Mouse (Mus musculus): ENCODE data around the gene Robo1. TPM values are rescaled to one million over a fixed set of nuclear protein-coding genes. Genes with fewer than 3 reads are reported as not detected.

The Robo1 gene
- polyA plus RNA-seq, 1 experiment from 2014 or later, result 49.9 TPM

DNA sequence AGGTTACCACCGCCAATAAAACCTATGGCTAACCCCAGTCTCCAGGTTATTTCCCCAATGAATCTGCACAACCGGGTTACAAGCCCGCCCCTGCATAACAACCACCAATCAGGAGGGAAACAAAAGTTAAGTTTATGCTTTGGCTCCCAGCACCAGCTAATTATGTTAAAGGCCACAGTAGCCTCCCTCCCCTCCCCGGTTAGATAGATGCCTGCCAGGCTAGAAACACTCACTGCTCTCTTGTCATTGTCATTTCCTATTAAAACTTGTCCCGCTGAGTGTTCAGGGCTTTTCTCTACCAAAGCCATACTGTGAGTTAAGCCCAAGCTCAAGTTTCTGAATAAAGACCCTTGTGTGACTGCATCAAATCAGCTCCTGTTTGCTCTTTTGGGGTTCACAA is 90.7 kb downstream of the Robo1 start:
- no peak overlapping the region for H3K27ac ChIP-seq
- 44% methylated on average over 5 of the region's 5 CpGs for WGBS
- no peaks in the 10 kb centered on the region for H3K36me3 ChIP-seq
- H3K9me3 ChIP-seq, result no peaks in the 10 kb centered on the region
- H3K27me3 ChIP-seq (ENCODE audit: insufficient read depth, poor library complexity, severe bottlenecking), result no peaks in the 10 kb centered on the region
- DNase-seq (ENCODE audit: low spot score), result no peak
- H3K4me3 ChIP-seq, result no peak overlapping the region
- H3K4me1 ChIP-seq (replicated peaks), result peaks cover 13% of the 10 kb centered on the region; the same call in 1 of the 2 replicates

DNA sequence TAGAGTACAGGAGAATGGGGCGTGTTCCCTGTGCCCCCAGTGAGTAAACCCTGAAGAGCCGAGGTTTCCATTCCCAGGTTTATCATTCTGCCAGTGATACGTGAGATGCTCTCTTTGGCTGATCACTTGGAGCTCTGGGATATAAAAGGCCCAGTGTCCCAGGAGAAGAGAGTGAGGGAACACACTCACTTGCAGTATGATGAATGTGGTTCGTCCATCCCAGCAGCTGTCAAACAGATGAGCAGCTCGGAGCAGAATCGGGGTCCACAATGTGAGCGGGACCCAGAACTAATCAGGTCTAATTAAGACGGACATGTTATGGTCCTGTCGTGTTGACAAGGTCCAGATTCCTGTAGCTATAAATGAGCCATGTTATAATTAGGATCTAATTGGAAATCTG is 94.3 kb downstream of the Robo1 start:
- 25% methylated on average over 9 of the region's 9 CpGs for WGBS

DNA sequence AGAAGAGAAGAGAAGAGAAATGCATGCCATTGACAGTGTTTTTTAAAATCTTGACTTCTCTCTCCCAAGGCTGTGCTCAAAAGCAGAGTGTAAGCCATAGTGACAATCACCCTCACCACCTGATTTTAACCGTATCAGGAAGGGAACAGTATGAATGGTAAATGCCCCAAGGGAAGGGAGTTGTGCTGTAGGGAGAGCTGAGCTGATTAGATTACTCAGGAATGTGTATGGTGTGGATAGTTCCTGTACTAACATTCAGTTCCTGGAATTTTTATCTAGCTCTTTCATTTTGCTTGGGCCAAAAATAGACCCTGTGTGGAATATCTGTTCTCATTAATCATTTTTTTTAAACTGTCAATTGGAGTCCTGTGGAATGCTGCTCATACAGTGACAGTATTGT is 101.7 kb downstream of the Robo1 start:
- WGBS, result 47% methylated on average over 1 of the region's 1 CpGs
- H3K27me3 ChIP-seq (ENCODE audit: insufficient read depth, poor library complexity, severe bottlenecking), result no peaks in the 10 kb centered on the region
- H3K4me3 ChIP-seq, result no peak overlapping the region
- H3K36me3 ChIP-seq, result no peaks in the 10 kb centered on the region
- no peak for DNase-seq (ENCODE audit: low spot score)
- 0 out of 2 replicates have a peak, but pooled peaks cover 8% of the 10 kb centered on the region for H3K9me3 ChIP-seq
- H3K27ac ChIP-seq, result no peak overlapping the region
- H3K4me1 ChIP-seq (replicated peaks), result peaks cover 12% of the 10 kb centered on the region

More for the DNA sequence above, 94.3 kb downstream of the Robo1 start:
- no peaks in the 10 kb centered on the region for H3K27me3 ChIP-seq (ENCODE audit: insufficient read depth, poor library complexity, severe bottlenecking)
- no peak overlapping the region for H3K4me3 ChIP-seq
- H3K27ac ChIP-seq, result no peak overlapping the region
- no peaks in the 10 kb centered on the region for H3K36me3 ChIP-seq
- 0 out of 2 replicates have a peak, but pooled peaks cover 4% of the 10 kb centered on the region for H3K9me3 ChIP-seq
- peaks cover 13% of the 10 kb centered on the region; the same call in 1 of the 2 replicates for H3K4me1 ChIP-seq (replicated peaks)
- peak; percentile 34 for DNase-seq (ENCODE audit: low spot score)

DNA sequence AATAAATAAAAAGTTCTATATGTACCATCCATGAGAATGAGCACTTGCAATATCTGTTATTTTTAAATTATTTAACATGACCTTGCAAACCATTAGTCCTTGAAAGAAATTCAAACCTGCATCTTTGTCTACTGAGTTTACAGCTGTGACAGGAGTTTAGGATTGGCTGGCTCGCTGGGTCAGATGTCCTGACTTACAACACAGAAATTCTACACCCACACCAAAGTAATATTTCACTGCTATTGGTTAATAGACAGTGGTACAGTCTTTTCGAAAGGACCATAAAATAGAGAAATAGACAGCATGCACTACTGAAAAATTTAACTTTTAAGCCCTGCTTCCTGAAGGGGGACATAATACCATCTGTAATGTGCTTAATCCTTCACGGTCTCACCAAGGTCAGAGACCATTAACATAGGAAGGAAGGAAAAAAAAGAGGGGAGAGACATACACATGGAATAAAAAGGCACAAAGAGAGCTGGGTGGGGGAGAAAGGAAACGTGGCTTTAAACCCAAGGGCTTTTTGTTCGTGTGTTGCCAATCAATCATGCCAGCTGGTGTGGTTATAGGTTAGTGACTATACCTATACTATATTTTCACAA is 103.7 kb downstream of the Robo1 start:
- Histone ChIP-seq H3K4me1 (replicated peaks) (peaks cover 12% of the 10 kb centered on the region), H3K36me3 (no peaks in the 10 kb centered on the region), H3K4me3 (no peak overlapping the region), H3K27ac (no peak overlapping the region), H3K27me3 (ENCODE audit: insufficient read depth, poor library complexity, severe bottlenecking) (no peaks in the 10 kb centered on the region), H3K9me3 (0 out of 2 replicates have a peak, but pooled peaks cover 6% of the 10 kb centered on the region)
- WGBS, result 59% methylated on average over 5 of the region's 5 CpGs
- DNase-seq (ENCODE audit: low spot score), result no peak

DNA sequence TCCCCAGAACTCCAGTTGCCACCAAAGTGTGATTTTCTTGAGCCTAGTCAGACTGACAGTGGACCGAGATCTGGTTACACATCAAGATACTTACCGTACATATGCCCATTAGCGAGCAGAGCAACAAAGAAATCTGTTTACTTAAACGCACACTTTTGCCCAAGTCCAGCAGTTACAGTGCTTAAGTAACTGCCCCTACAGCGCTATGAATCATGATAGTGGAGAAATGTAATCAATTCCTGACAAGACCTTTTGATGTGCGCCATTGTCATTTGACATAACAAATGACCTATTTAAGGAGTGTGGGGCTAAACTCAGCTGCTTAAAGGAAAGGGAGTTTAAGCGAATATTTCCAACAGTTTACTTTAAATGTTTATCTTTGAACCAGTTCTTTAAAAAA is 104.8 kb downstream of the Robo1 start:
- H3K27ac ChIP-seq, result no peak overlapping the region
- DNase-seq (ENCODE audit: low spot score), result no peak
- peaks cover 12% of the 10 kb centered on the region for H3K4me1 ChIP-seq (replicated peaks)
- no peaks in the 10 kb centered on the region for H3K27me3 ChIP-seq (ENCODE audit: insufficient read depth, poor library complexity, severe bottlenecking)
- 72% methylated on average over 7 of the region's 7 CpGs for WGBS
- H3K4me3 ChIP-seq, result no peak overlapping the region
- no peaks in the 10 kb centered on the region for H3K36me3 ChIP-seq
- H3K9me3 ChIP-seq, result 0 out of 2 replicates have a peak, but pooled peaks cover 4% of the 10 kb centered on the region

DNA sequence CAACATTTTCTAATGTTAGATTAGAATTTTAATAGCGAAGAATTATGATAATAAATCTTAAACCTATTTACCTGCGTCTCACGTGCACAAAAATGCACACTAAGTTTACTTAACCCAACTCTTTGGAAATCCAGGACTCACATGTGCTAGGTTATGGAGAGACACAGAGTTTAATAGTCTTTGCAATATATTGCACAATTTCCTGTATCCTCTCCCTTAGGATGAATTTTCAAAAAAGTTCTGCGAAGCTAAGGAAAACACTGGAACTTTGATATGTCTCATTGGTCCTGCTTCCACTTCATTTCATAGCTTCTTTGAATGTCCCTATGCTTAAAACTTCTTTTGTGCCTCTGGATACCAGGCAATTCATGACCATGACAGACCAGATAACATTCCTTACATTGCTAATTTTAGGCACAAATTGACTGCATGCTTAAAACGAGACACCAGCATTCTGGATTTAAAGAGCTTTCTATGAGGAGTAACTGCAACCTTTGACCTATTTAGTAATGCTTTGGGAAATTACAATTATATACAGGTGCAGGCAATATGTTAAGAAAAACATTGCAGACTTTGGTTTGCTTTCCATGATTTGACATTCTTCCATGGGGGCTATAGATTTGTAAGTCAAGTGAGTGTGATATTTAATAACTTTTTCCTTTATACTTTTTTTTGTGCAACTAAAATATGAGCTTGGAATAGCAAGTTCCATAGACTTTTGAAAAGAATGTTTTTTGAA is 111.4 kb downstream of the Robo1 start:
- H3K36me3 ChIP-seq, result no peaks in the 10 kb centered on the region
- H3K27ac ChIP-seq, result no peak overlapping the region
- no peaks in the 10 kb centered on the region for H3K27me3 ChIP-seq (ENCODE audit: insufficient read depth, poor library complexity, severe bottlenecking)
- no peak for DNase-seq (ENCODE audit: low spot score)
- H3K4me3 ChIP-seq, result no peak overlapping the region
- no peaks in the 10 kb centered on the region for H3K4me1 ChIP-seq (replicated peaks)
- no peaks in the 10 kb centered on the region for H3K9me3 ChIP-seq
- 79% methylated on average over 5 of the region's 5 CpGs for WGBS

DNA sequence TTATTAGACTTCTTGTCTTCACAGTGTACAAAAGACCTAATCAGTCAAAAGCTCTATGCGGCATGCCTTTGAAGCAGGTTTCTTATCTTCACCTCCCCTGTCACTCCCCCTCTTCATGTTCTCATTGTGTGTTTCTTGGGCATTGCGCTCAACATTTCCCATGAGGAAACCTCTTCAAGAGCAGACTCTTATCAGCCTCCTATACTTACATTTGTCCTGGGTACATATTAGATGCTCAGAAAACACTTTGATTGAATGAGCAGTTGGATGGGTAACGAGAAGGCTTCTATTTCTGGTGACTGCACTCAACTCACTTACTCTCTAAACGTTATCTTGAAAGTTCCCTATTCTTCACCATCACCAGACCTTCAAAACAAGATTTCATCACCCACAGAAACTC is 114.3 kb downstream of the Robo1 start:
- Histone ChIP-seq H3K27me3 (ENCODE audit: insufficient read depth, poor library complexity, severe bottlenecking) (no peaks in the 10 kb centered on the region), H3K4me1 (replicated peaks) (no peaks in the 10 kb centered on the region), H3K36me3 (no peaks in the 10 kb centered on the region), H3K27ac (no peak overlapping the region), H3K4me3 (no peak overlapping the region), H3K9me3 (no peaks in the 10 kb centered on the region)
- no peak for DNase-seq (ENCODE audit: low spot score)
- WGBS, result 79% methylated on average over 4 of the region's 4 CpGs

DNA sequence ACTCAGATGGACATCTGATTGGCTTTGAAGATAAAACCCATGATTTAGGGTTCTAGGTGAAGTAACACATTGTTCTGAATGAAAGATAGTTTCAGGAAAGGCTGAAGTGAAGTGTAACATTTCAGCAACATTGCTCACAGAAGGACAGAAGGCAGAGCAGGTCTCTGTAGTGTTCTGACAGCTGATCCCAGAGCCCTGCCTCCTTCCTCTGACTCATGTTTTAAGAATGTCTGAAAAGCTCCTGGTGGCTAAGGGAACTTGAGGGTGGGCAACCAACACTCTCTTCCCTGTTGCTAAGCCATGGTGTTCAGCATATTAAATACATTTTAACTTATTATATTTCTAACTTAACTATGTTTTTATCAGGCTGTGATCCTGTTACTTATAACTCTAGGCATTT is 126.3 kb downstream of the Robo1 start:
- H3K9me3 ChIP-seq, result no peaks in the 10 kb centered on the region
- H3K27me3 ChIP-seq (ENCODE audit: insufficient read depth, poor library complexity, severe bottlenecking), result no peaks in the 10 kb centered on the region
- DNase-seq (ENCODE audit: low spot score), result no peak
- H3K27ac ChIP-seq, result no peak overlapping the region
- no peaks in the 10 kb centered on the region; the same call in 1 of the 2 replicates for H3K4me1 ChIP-seq (replicated peaks)
- no peak overlapping the region for H3K4me3 ChIP-seq
- no peaks in the 10 kb centered on the region for H3K36me3 ChIP-seq

DNA sequence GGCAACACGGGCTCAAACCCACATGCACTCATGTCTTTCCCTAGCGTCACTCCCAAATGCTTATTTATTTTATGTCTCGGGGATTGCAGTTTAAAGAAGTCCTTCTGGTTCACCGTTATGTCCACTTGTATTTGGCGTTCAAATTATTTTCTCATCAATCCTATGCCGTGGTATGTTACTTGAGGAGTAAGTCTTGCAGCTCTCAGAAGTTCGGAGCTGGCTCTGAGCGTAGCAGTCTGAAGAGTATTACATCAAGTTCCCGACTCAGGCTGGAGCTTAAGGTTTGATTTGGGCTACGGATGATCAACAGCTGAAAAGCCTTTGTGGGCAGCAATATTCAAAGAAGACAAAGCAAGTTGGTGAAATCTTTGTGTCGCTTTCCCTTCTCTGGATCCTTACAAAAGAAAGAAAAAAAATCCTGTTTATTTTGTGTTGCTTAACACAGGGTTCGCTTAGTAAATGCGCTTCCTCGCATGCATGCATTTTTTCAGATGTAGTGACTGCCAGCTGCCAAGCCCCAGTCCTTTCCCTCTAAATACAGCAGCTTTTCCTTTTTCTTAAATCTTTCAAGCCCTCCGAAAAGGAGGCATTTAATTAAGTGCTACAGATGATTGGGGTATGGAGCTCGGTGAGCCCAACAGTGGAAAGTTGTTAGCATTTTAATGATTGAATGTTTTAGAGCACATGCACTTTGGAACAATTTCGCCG is 136.5 kb downstream of the Robo1 start:
- Histone ChIP-seq H3K4me1 (replicated peaks) (0 out of 2 replicates have a peak, but pooled peaks cover 3% of the 10 kb centered on the region), H3K27me3 (ENCODE audit: insufficient read depth, poor library complexity, severe bottlenecking) (no peaks in the 10 kb centered on the region), H3K27ac (no peak overlapping the region), H3K36me3 (no peaks in the 10 kb centered on the region), H3K9me3 (no peaks in the 10 kb centered on the region), H3K4me3 (no peak overlapping the region)
- WGBS, result 65% methylated on average over 18 of the region's 18 CpGs
- DNase-seq (ENCODE audit: low spot score), result no peak

DNA sequence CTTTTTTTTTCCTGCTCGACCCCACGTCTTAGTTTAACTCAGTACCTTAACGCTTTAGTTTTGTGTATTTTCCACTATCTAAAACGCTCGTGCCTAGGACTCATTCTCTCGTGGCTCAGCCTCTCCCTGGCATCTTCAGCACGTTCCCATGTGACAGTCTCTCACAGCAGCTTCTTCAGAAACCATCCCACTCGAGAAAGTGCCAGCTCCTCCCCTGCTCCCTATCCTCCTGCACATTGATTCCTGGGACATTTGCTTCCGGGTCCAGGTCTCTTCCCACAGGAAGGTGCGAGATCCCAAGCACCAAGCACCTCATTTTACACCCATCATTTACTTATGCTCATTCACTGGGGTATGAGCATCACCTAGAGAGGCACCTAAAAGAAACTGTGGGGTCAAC is 150.0 kb downstream of the Robo1 start:
- no peak overlapping the region for H3K27ac ChIP-seq
- H3K4me1 ChIP-seq (replicated peaks), result no peaks in the 10 kb centered on the region; the same call in 1 of the 2 replicates
- H3K36me3 ChIP-seq, result no peaks in the 10 kb centered on the region
- no peaks in the 10 kb centered on the region for H3K27me3 ChIP-seq (ENCODE audit: insufficient read depth, poor library complexity, severe bottlenecking)
- H3K9me3 ChIP-seq, result no peaks in the 10 kb centered on the region
- 55% methylated on average over 10 of the region's 10 CpGs for WGBS
- no peak for DNase-seq (ENCODE audit: low spot score)
- H3K4me3 ChIP-seq, result no peak overlapping the region

DNA sequence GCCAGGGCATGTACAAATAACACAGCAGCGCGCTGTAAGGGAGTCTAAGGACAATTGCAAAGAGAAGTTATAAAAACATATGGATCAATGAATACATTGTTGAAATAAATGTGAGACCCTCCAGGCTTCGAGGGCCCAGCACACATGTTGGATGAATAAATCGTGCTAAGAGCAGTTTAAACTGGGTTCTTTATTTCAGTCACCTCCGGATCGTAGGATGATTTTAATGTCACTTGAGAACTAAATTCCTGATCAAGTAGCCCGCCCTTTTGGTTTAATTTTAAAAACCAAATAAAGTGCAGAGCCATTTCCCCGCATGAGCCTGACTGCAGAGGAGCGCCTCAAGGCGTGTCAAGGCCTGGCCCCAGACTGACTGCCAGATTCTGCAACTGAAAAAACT is 150.5 kb downstream of the Robo1 start:
- no peak overlapping the region for H3K27ac ChIP-seq
- peak; percentile 20 for DNase-seq (ENCODE audit: low spot score)

DNA sequence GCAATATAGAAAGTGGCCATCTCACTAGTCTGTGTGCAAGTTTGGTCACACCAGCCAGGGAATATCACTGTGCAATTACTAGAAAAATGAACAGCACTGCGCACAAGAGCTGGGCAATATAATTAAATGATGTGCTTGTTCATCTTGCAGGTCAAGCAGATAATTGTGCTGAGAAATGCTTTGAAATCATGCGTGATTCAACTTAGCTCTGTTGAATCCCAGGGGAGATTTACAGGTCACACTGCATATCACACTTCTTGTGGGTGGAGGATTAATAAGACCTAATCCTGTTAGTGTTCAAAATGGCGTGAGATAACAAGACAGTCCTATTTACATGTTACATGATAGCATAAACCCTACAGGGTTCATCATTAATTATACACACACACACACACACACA is 157.6 kb downstream of the Robo1 start:
- Histone ChIP-seq H3K4me1 (replicated peaks) (peaks cover 5% of the 10 kb centered on the region), H3K9me3 (no peaks in the 10 kb centered on the region), H3K36me3 (no peaks in the 10 kb centered on the region), H3K27ac (no peak overlapping the region), H3K4me3 (no peak overlapping the region), H3K27me3 (ENCODE audit: insufficient read depth, poor library complexity, severe bottlenecking) (no peaks in the 10 kb centered on the region)
- DNase-seq (ENCODE audit: low spot score), result no peak
- WGBS, result 84% methylated on average over 3 of the region's 3 CpGs

More for the DNA sequence above, 150.5 kb downstream of the Robo1 start:
- Histone ChIP-seq H3K27me3 (ENCODE audit: insufficient read depth, poor library complexity, severe bottlenecking) (no peaks in the 10 kb centered on the region), H3K36me3 (no peaks in the 10 kb centered on the region), H3K4me3 (no peak overlapping the region), H3K9me3 (no peaks in the 10 kb centered on the region), H3K4me1 (replicated peaks) (no peaks in the 10 kb centered on the region; the same call in 1 of the 2 replicates)
- 48% methylated on average over 10 of the region's 10 CpGs for WGBS

All from hindbrain, embryonic 10.5 days (tissue).